Mouse (Mus musculus) mouse embryonic stem cell (cell line): ENCODE data around the gene Rab35.

Experiments
- in situ Hi-C, 2 experiments: fragments of 300-500 bp; cut with MboI; formaldehyde crosslinking; loops; 1 replicate in 1 of 2; 3 replicates in 1 of 2; pipeline ENCODE4 v1.14.3; 2019 to 2020; ENCODE audit warnings: low sequenced_read_pairs in 2 of 2, low pct_unique_long_range_greater_than_20kb in 1 of 2, mixed read lengths in 1 of 2; ENCODE audit not compliant: unreplicated experiment in 1 of 2

Gene Rab35

GRCm38 (mm10) chr5:115671846-115672245, 40.1 kb downstream of the Rab35 start:
- in situ Hi-C loops: no loop called here

- in situ Hi-C loops: no loop called here
These were observed 53.4 kb downstream of the Rab35 start for GRCm38 (mm10) chr5:115685126-115685525.

GRCm38 (mm10) chr5:115686716-115687115, 55.0 kb downstream of the Rab35 start:
- in situ Hi-C loops: no loop called here

DNA sequence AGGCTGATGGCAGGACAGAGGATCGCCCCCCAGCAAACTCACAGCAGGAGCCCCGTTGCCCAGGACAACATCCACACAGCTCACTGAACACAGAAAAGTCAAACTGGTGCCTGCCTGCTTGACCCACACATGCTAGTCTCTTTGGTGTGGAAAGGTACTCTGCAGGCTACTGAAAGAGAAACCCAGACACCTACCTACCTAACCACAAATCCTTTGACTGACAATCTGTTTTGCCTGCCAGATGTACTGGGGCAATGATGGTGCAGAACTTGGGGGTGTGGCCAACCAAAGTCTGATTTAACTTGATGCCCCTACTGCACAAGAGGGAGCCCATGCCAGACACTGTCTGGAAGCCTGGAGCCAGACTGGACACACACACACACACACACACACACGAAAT, 61.6 kb downstream of the Rab35 start:
- in situ Hi-C loops: no loop called here

DNA sequence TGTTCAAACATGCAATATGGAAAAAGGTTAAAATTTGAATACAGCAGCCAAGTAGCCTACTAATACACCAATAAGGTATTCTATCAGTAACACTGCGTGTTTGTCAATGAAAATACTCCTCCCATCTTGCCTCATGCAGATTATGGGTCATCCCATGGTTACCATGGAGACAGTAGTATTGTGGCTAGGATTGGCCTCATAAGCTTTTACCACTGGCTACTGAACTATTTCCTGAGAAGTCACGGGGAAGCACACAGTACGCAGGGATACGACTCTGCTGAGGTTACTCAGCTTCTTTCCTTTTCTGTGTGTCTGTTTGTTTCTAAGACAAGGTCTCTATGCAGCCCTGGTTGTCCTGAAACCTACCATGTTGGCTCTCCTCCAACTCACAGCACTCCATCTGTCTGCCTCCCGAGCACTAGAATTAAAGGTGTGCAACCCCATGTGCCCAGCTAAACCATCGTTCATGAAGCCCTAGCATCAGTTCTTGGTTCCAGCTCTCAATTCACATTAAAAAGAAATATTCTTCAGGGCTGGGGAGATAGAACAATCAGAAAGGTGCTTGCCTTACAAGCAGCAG, 63.6 kb downstream of the Rab35 start:
- in situ Hi-C loops: no loop called here

DNA sequence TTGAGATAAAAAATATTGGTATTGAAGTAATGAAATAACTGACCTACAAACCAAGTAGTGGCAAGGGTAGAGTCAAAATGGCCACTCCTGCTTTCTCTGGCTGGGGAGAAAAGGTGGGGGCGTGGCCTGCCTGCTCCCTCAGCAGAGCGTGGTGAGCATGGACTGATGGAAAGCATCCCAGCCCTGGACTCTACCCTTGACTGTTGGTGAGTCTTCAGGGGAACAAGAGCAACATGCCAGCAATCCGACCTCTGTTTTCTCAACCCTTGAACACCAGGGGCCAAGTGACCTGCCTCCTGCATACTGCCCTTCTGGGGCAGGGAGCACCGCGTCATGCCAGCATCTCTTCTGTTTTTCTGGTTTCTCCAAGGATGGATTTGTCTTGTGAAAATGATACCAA, 65.1 kb downstream of the Rab35 start:
- in situ Hi-C loops: no loop called here
